Mouse (Mus musculus): Measurements from ENCODE around the gene Gpr146.

GRCm38 (mm10) chr5:139405953-139406352 is 28.5 kb downstream of the Gpr146 start:
- TF ChIP-seq CTCF (IDR thresholded peaks at IDR 0.05; ENCODE audit: insufficient read depth, low read depth, low read length), result no peak
- no peak for TF ChIP-seq POLR2A (IDR thresholded peaks at IDR 0.05; ENCODE audit: insufficient read depth, low read depth, low read length)
